Mouse (Mus musculus) thymus, adult 2 months (tissue): ENCODE measurements around the gene Parp3.

Experiments used
- CTCF ChIP-seq: fragments of 200-500 bp; IDR thresholded peaks from 2 replicates; pipeline ENCODE4 v1.5.1; 2012; ENCODE audit warnings: mild to moderate bottlenecking, control low read depth, low read length, moderate library complexity, borderline replicate concordance; ENCODE audit not compliant: control insufficient read depth, poor library complexity, insufficient read depth; ENCODE audit errors: extremely low read depth
- POLR2A ChIP-seq: fragments of 200-500 bp; IDR thresholded peaks from 2 replicates; pipeline ENCODE4 v1.6.1; 2012; ENCODE audit warnings: mild to moderate bottlenecking, low read length, control low read depth, moderate library complexity; ENCODE audit not compliant: control insufficient read depth, poor library complexity, insufficient read depth; ENCODE audit errors: extremely low read depth

GRCm38 (mm10) chr9:106475663-106476001 lies 1.1 kb downstream of the Parp3 start, which contains the start of gene Rrp9:
- TF ChIP-seq CTCF, result no peak
- no peak for TF ChIP-seq POLR2A
